Mouse (Mus musculus): Measurements from ENCODE around the gene Mxra7. TPM values are rescaled to one million over a fixed set of nuclear protein-coding genes. Genes with fewer than 3 reads are reported as not detected.
A peak's percentile ranks its signal among the peaks of the same experiment; 100 is the strongest.

Mxra7 gene
- polyA plus RNA-seq, 1 experiment from 2014 or later = 20.8 TPM

DNA sequence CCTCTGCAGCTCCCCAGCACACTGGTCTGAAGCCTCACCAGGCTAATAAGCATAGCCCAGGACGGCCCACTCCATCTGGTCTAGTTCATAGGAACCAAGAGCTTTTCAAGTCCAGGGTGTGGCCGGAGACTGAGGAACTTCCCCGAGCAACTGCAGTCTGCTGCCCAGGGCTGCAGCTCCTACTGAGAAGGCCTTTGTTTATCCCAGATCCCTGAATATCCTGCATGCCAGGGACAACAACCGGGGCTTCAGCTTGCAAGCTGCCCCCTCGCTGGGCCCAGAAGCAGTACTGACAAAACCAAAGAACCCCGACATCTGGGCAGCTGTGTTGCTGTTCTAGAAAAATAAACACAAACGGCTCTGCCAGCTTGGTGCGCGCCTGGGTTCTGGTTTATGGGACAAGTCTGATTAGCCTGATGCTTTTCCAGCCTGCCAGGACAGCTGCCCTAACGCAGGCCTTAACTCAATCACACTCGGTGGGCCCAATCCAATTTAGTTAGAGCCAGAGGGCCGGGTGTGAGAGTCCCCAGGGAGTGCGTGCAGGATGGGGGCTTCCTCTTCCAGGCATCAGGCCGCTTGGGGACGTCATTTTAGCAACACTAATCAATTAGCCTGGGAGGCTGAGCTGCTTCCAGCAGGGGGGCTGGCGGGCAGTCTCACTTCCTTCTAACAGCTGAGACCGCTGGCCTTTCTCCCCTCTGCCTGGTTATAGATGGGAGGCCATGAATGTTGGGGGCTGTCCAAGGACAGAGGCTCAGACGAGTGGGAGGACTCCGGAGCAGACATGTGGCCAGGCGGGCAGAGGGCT, 13.6 kb downstream of the Mxra7 start:
- H3K4me1 ChIP-seq (replicated peaks) = peaks cover 60% of the 10 kb centered on the region
- 7% methylated on average over 20 of the region's 20 CpGs for WGBS
- no peak for ATAC-seq (ENCODE audit: insufficient number of reproducible peaks, insufficient read depth, low FRiP score, low TSS enrichment, low read depth)
- no peaks in the 10 kb centered on the region for H3K9me3 ChIP-seq
- peak overlapping the region; percentile 42; the same call in 1 of the 2 replicates for H3K9ac ChIP-seq (replicated peaks)
- H3K4me3 ChIP-seq (replicated peaks) = no peak overlapping the region
- H3K36me3 ChIP-seq = no peaks in the 10 kb centered on the region
- peak overlapping the region; percentile 28 for H3K4me2 ChIP-seq
- H3K27me3 ChIP-seq = peaks cover 4% of the 10 kb centered on the region; the same call in 1 of the 2 replicates
- peak overlapping the region; percentile 93 for H3K27ac ChIP-seq

DNA sequence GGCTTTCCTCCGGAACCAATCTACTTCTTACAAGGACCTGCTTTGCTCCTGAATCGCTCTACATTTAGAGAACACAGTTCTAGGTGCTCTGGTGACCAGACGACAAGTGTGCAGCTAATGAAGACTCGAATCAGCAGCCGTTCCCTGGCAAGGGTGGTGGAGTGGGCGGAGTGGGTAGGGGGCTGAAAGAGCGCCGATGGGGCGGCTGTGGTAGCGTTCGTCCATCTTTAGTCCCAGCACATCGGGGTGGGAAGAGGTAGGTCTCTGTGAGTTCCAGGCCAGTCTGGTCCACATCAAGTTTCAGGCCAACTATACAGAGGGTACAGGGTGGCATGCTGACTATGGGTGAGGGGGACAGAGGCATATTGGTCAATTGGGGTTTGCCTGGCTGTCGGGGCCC, 14.2 kb downstream of the Mxra7 start:
- Histone ChIP-seq H3K4me1 (replicated peaks) (peaks cover 54% of the 10 kb centered on the region), H3K27me3 (peaks cover 5% of the 10 kb centered on the region; the same call in 1 of the 2 replicates), H3K36me3 (no peaks in the 10 kb centered on the region), H3K9me3 (no peaks in the 10 kb centered on the region), H3K4me2 (peak overlapping the region; percentile 10), H3K27ac (peak overlapping the region; percentile 93), H3K4me3 (replicated peaks) (no peak overlapping the region), H3K9ac (replicated peaks) (peak overlapping the region; percentile 42; the same call in 1 of the 2 replicates)
- 74% methylated on average over 13 of the region's 13 CpGs for WGBS
- ATAC-seq (ENCODE audit: insufficient number of reproducible peaks, insufficient read depth, low FRiP score, low TSS enrichment, low read depth) = no peak

DNA sequence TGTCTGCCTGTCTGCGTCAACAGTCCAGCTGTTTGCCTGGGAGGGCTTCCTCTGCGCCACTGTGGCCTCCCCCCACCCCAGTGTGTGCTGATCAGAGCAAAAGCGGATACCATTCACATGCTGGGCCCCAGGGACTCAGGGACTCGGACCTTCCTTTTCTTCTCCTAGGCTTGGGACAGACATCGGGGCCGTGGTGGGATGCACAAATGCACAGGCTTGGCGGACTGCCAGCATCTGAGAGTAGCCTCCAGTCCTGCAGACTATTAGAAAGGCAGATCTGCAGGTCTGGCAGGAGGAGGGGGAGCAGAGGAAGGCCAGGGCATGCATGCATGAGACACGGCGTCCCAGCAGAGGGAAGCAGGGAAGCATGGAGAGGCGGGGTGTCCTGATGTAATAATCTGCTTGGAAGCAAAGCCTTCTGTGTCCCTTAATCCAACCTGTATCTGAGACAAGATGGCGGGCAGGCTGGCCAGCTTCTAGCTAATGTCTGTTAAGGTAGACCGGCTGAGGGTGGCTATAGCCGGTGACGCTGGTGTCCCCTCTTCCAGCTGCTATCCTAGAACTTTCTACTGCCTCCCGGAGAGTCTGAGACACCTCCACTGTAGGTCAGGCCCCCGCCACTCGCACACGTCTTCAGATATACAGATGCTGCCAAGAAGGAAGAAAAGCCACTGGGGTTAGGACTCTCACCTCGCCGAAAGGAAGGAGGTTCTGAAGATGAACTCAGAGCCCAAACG, 14.9 kb downstream of the Mxra7 start:
- Histone ChIP-seq H3K9ac (replicated peaks) (no peak overlapping the region), H3K4me3 (replicated peaks) (no peak overlapping the region), H3K36me3 (no peaks in the 10 kb centered on the region), H3K27ac (peak overlapping the region; percentile 93), H3K27me3 (peaks cover 5% of the 10 kb centered on the region; the same call in 1 of the 2 replicates), H3K9me3 (no peaks in the 10 kb centered on the region), H3K4me1 (replicated peaks) (peaks cover 55% of the 10 kb centered on the region), H3K4me2 (peak overlapping the region; percentile 18; the same call in 1 of the 2 replicates)
- ATAC-seq (ENCODE audit: insufficient number of reproducible peaks, insufficient read depth, low FRiP score, low TSS enrichment, low read depth) = peak; percentile 21; the same call in 1 of the 2 replicates
- 50% methylated on average over 21 of the region's 21 CpGs for WGBS

DNA sequence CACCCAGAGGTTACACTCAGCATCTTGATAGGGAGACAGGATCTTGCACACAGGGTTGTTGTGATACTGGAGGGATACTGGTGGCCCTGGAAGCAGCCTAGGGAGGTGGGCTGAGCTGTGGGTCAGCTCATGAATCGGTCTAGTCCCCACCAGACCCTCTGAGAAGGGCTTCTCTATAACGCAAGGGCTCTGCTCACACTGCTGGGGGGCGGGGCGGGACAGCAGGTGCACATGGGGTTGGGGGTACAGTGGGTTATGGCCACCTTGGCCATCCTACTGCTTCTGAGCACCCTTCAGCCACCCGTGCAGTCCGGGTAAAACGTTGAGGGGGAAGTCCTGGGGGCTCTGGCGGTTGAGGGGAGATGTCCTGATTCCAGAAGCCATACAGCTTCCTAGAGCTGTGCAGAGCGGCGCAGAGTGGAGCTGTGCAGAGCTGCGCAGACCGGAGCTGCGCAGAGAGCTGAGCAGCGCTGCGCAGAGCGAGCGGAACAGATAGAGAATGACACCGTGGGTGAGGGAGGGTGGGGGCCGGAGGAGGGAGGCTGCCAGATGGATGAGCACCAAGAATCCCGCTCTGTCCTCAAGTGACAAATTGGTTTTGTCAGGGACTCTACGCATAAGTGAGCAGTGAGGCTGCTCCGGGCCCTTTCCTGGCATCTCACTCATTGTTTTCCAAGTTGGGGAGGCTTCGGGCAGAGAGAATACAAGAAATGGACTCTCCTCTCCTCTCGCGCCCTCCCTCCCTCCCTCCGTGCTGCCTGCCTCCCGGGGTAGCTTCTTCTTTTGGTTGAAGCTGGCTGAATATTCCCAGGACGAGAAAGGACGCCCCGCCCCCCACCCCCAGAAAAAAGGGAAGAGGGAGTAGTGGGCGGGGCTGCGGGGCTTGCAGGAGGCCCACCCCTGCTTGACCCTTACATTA, 16.6 kb downstream of the Mxra7 start:
- H3K27ac ChIP-seq = peak overlapping the region; percentile 56; the same call in 1 of the 2 replicates
- 0 out of 2 replicates have a peak, but pooled peaks have one; percentile 48 for ATAC-seq (ENCODE audit: insufficient number of reproducible peaks, insufficient read depth, low FRiP score, low TSS enrichment, low read depth)

DNA sequence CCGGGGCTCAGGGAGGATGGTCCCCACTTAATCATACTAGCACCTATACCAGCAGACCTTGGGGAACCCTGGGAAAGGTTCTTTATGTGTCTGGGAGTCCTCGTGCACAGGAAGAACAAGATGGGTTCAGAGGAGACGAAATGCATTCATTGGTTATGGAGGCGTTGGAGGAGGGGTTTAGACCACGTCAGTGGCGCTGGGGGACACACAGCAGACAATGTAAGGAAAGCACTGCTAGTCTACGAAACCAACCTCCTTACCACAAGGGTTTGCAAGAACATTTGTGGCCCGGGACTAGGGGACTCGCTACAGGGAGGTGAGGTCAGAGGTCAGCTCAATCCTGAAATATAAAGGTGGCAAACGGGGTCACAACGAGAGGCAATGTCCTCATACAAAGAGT, 17.3 kb downstream of the Mxra7 start:
- Histone ChIP-seq H3K4me1 (replicated peaks) (peaks cover 57% of the 10 kb centered on the region), H3K9ac (replicated peaks) (no peak overlapping the region), H3K4me2 (no peak overlapping the region; the same call in 1 of the 2 replicates), H3K27me3 (peaks cover 5% of the 10 kb centered on the region; the same call in 1 of the 2 replicates), H3K27ac (no peak overlapping the region), H3K36me3 (no peaks in the 10 kb centered on the region), H3K9me3 (no peaks in the 10 kb centered on the region), H3K4me3 (replicated peaks) (no peak overlapping the region)
- ATAC-seq (ENCODE audit: insufficient number of reproducible peaks, insufficient read depth, low FRiP score, low TSS enrichment, low read depth) = no peak
- 65% methylated on average over 11 of the region's 11 CpGs for WGBS

More for the DNA sequence above, 16.6 kb downstream of the Mxra7 start:
- H3K9ac ChIP-seq (replicated peaks) = peak overlapping the region; percentile 40
- no peaks in the 10 kb centered on the region for H3K36me3 ChIP-seq
- peak overlapping the region; percentile 68 for H3K4me2 ChIP-seq
- H3K4me3 ChIP-seq (replicated peaks) = peak overlapping the region; percentile 39
- peaks cover 5% of the 10 kb centered on the region; the same call in 1 of the 2 replicates for H3K27me3 ChIP-seq
- H3K9me3 ChIP-seq = no peaks in the 10 kb centered on the region
- WGBS = 7% methylated on average over 32 of the region's 32 CpGs
- H3K4me1 ChIP-seq (replicated peaks) = peaks cover 58% of the 10 kb centered on the region

DNA sequence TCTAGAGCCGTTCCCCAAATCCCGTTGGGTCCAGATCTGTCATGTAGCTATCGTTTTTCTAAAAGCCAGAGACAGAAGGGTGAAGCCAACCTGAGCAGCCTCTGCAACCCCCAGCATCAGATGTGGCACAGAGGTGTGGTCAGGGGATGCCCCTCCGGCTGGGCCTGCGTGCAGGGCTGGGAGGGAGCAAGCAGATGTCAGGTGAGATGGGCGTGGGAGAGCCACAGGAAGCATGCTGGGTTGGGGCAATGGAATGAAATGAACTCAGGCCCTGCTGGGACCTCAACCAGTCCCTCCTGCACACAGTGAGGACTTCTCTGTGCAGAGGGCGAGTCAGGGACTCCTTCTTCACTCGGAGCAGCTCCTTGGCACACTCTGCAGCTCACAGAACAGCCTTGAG, 18.3 kb downstream of the Mxra7 start:
- peaks cover 47% of the 10 kb centered on the region for H3K4me1 ChIP-seq (replicated peaks)
- H3K27ac ChIP-seq = no peak overlapping the region
- no peak for ATAC-seq (ENCODE audit: insufficient number of reproducible peaks, insufficient read depth, low FRiP score, low TSS enrichment, low read depth)

DNA sequence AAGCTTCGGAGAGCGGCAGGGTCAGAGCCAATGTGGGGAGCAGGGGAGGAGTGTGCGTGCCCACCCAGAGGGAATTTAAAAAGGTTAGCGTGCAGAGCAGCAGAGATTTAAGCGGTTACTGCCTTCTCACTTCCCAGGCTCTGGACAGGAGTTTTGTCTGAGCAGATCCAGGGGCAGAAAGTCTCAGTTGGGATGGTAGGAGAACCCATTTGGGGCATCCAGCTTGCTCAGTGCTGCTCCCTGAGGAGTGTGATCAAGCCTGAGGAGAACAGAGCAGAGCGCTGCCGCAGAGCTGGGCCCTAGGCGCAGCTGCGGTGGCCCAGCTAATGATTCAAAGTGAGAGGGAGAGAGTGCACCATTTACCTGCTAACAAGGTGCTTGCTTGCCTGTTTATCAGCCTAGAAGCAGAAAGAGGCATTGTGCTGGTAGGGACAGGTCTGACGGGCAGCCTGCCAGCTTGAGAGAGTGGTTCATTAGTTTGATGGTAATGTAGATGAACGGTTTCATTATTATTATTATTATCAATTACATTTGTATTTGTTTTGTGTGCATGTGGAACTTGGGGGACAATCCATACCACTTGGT, 18.9 kb downstream of the Mxra7 start:
- no peak overlapping the region for H3K4me3 ChIP-seq (replicated peaks)
- H3K9me3 ChIP-seq = no peaks in the 10 kb centered on the region
- peaks cover 41% of the 10 kb centered on the region for H3K4me1 ChIP-seq (replicated peaks)

More for the DNA sequence above, 18.3 kb downstream of the Mxra7 start:
- Histone ChIP-seq H3K4me3 (replicated peaks) (no peak overlapping the region), H3K9ac (replicated peaks) (no peak overlapping the region), H3K9me3 (no peaks in the 10 kb centered on the region), H3K4me2 (no peak overlapping the region), H3K36me3 (no peaks in the 10 kb centered on the region), H3K27me3 (peaks cover 5% of the 10 kb centered on the region; the same call in 1 of the 2 replicates)
- 82% methylated on average over 8 of the region's 8 CpGs for WGBS

DNA sequence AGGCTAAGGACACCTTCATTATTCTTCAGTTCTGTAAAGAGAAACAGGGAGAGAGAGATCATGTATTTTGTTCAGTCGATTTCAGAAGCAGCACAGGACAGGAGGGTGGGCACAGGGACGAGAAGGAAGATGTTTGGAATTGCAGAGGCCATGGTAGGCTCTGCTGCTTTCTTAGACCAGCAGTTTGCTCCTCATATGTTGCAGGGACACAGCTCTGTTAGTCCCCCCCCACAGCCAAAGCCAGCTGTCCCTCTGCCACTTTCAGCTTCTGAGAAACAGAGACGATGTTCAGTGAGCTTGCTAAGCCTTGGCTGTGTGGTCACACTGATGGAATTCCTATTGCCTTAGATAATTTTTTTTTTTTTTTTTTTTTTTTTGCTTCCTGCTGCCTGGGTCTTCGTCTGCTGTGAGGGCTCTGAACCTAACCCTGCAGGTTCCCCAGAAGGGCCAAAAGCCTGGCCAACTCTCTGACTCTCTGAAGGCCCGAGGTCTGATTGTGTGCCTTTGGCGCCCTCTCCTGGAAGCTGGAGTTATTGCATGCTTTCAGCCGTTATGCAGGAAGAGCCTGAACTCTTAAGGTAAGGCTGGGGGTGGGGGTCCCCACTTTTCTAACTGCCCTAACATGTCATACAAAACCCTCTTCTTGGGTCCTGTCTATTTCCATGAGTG, 19.8 kb downstream of the Mxra7 start:
- WGBS = 31% methylated on average over 7 of the region's 7 CpGs
- Histone ChIP-seq H3K4me3 (replicated peaks) (no peak overlapping the region), H3K9me3 (no peaks in the 10 kb centered on the region), H3K27me3 (peaks cover 5% of the 10 kb centered on the region; the same call in 1 of the 2 replicates), H3K4me2 (no peak overlapping the region), H3K27ac (0 out of 2 replicates have a peak overlapping the region, but pooled peaks have one; percentile 41), H3K36me3 (no peaks in the 10 kb centered on the region), H3K4me1 (replicated peaks) (peaks cover 33% of the 10 kb centered on the region), H3K9ac (replicated peaks) (no peak overlapping the region)
- no peak for ATAC-seq (ENCODE audit: insufficient number of reproducible peaks, insufficient read depth, low FRiP score, low TSS enrichment, low read depth)

More for the DNA sequence above, 18.9 kb downstream of the Mxra7 start:
- H3K27me3 ChIP-seq = peaks cover 5% of the 10 kb centered on the region; the same call in 1 of the 2 replicates
- no peak for ATAC-seq (ENCODE audit: insufficient number of reproducible peaks, insufficient read depth, low FRiP score, low TSS enrichment, low read depth)
- H3K27ac ChIP-seq = no peak overlapping the region
- no peak overlapping the region for H3K4me2 ChIP-seq
- H3K9ac ChIP-seq (replicated peaks) = no peak overlapping the region
- H3K36me3 ChIP-seq = no peaks in the 10 kb centered on the region
- WGBS = 83% methylated on average over 11 of the region's 11 CpGs

DNA sequence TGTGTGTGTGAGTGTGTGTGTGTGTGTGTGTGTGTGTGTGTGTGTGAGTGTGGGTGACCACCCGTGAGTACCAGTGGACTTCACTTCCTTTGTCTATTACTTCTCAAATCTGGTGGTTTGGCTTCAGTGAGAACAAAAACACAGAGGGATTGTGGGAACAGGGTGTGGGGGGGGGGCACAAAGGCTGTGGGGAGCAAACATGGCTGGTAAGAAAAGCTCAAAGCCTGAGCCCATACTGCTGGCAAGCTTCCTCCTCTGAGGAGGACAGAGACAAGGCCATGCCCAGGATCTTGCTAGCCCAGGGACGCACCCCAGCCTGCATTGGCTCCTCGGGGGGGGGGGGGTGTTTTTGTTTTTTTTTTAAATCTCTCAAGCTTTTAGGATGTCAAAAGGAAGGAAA, 20.3 kb downstream of the Mxra7 start:
- Histone ChIP-seq H3K27ac (no peak overlapping the region), H3K9ac (replicated peaks) (no peak overlapping the region), H3K4me1 (replicated peaks) (peaks cover 27% of the 10 kb centered on the region), H3K36me3 (no peaks in the 10 kb centered on the region), H3K27me3 (peaks cover 5% of the 10 kb centered on the region; the same call in 1 of the 2 replicates), H3K4me2 (no peak overlapping the region), H3K4me3 (replicated peaks) (no peak overlapping the region), H3K9me3 (no peaks in the 10 kb centered on the region)
- WGBS = 77% methylated on average over 3 of the region's 3 CpGs
- no peak for ATAC-seq (ENCODE audit: insufficient number of reproducible peaks, insufficient read depth, low FRiP score, low TSS enrichment, low read depth)

DNA sequence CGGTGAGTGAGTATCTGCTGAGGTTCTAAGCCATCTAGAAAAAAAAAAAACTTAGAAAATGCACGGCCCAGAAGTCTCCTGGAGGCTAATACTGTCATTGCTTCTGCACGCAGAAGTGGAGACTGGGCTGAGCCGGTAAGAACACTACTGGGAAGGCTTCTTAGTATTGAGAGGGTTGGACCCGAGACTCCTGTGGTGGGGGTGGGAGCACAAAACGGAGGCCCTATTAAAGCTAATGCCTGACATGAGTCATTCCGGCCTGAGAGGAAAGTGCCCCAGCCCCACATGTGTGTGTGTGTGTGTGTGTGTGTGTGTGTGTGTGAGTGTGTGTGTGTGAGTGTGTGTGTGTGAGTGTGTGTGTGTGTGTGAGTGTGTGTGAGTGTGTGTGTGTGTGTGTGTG, 20.7 kb downstream of the Mxra7 start:
- no peak for ATAC-seq (ENCODE audit: insufficient number of reproducible peaks, insufficient read depth, low FRiP score, low TSS enrichment, low read depth)
- Histone ChIP-seq H3K9me3 (no peaks in the 10 kb centered on the region), H3K36me3 (no peaks in the 10 kb centered on the region), H3K27ac (no peak overlapping the region), H3K27me3 (peaks cover 5% of the 10 kb centered on the region; the same call in 1 of the 2 replicates), H3K4me3 (replicated peaks) (no peak overlapping the region), H3K9ac (replicated peaks) (no peak overlapping the region), H3K4me2 (no peak overlapping the region), H3K4me1 (replicated peaks) (peaks cover 23% of the 10 kb centered on the region)
- WGBS = 58% methylated on average over 7 of the region's 7 CpGs

Measured in limb, embryonic 12.5 days (tissue).